8 mouse cellular contexts compared by ENCODE assay signal in the genomic region with DNA sequence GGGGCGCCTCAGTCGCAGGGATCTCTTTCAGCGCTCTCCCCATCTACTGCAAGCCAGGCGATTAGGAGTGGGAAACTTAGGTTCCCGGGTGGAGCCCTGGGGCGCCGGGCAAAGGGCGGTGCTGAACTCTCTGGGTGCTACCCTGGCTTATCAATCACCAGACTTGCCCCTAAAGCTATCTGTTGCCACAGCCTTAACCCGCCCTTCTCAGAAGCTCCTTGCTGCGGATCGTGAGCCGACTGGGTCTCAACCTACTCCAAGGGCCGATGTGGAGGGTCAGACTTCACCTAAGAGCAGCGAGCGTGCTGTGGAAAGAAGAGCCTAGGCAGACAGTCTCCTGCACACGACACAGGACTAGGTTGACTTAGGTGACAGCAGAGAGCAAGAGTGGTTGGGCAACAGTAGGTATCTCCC. TPM values are rescaled to one million over a fixed set of nuclear protein-coding genes. Genes with fewer than 3 reads are reported as not detected.
DNase-seq lines count a peak whose midpoint lies in the region; ATAC-seq and TF ChIP-seq lines count a peak whose summit lies in the region.

No protein-coding gene starts in this region.

- no peak for TF ChIP-seq POLR2A in olfactory bulb, adult 2 months (IDR thresholded peaks at IDR 0.05; ENCODE audit: insufficient read depth, low read depth, low read length)

- ATAC-seq in lung, embryonic 14.5 days (ENCODE audit: insufficient read depth), result peak; percentile 42
- ATAC-seq in common myeloid progenitor, adult 5-6 weeks (replicated peaks; ENCODE audit: low read depth, poor library complexity, severe bottlenecking), result peak; percentile 47
- ATAC-seq in heart, embryonic 14.5 days (ENCODE audit: insufficient number of reproducible peaks, insufficient read depth, low FRiP score, low read depth), result 0 out of 2 replicates have a peak, but pooled peaks have one; percentile 0

- peaks cover 25% of the 10 kb centered on the region for H3K36me3 ChIP-seq in lung, embryonic 14.5 days (ENCODE audit: insufficient read depth)
- peaks cover 30% of the 10 kb centered on the region for H3K36me3 ChIP-seq in heart, embryonic 14.5 days (ENCODE audit: control insufficient read depth, insufficient read depth, low read length)

- no peaks in the 10 kb centered on the region for H3K27me3 ChIP-seq in lung, embryonic 14.5 days (ENCODE audit: insufficient read depth, low read length)
- H3K27me3 ChIP-seq in heart, embryonic 14.5 days (ENCODE audit: control insufficient read depth, insufficient read depth, low read length), result no peaks in the 10 kb centered on the region

- peak overlapping the region; percentile 99 for H3K4me2 ChIP-seq in lung, embryonic 14.5 days
- peak overlapping the region; percentile 99 for H3K4me2 ChIP-seq in heart, embryonic 14.5 days (ENCODE audit: low read length)

- peak; percentile 26 for DNase-seq in lung, embryonic 14.5 days
- DNase-seq in lung, postnatal 4 days, result no peak
- peak; percentile 96 for DNase-seq in liver
- no peak for DNase-seq in retina, postnatal 1 day
- DNase-seq in gastrocnemius, postnatal 4 days (ENCODE audit: low spot score in 2 of 2), result no peak

- TF ChIP-seq CTCF in lung, embryonic 14.5 days (IDR thresholded peaks at IDR 0.05; ENCODE audit: low read depth), result no peak
- no peak for TF ChIP-seq CTCF in olfactory bulb, adult 2 months (IDR thresholded peaks at IDR 0.05; ENCODE audit: insufficient read depth, low read depth, low read length)

- H3K27ac ChIP-seq in lung, embryonic 14.5 days (ENCODE audit: low read depth), result peak overlapping the region; percentile 67
- peak overlapping the region in 1 of 2 experiments; percentile 56; a peak in 2 of 4 replicates for H3K27ac ChIP-seq in heart, embryonic 14.5 days (replicated peaks in 1 of 2; ENCODE audit: control insufficient read depth in 1 of 2, insufficient read depth in 1 of 2, low read depth in 2 of 2, low read length in 2 of 2)
- H3K27ac ChIP-seq in olfactory bulb, adult 2 months (ENCODE audit: insufficient read depth, low read depth, low read length), result peak overlapping the region; percentile 12; the same call in 1 of the 2 replicates

- H3K9ac ChIP-seq in lung, embryonic 14.5 days, result peak overlapping the region; percentile 77
- H3K9ac ChIP-seq in heart, embryonic 14.5 days (ENCODE audit: low read length), result peak overlapping the region; percentile 79

- H3K9me3 ChIP-seq in lung, embryonic 14.5 days (ENCODE audit: low read depth, low read length), result no peaks in the 10 kb centered on the region
- H3K9me3 ChIP-seq in heart, embryonic 14.5 days (ENCODE audit: control insufficient read depth, low read length), result no peaks in the 10 kb centered on the region

- peaks cover 5% of the 10 kb centered on the region for H3K4me1 ChIP-seq in lung, embryonic 14.5 days (ENCODE audit: insufficient read depth)
- peaks cover 8 to 30% of the 10 kb centered on the region in 2 experiments for H3K4me1 ChIP-seq in heart, embryonic 14.5 days (ENCODE audit: control insufficient read depth in 2 of 2, insufficient read depth in 2 of 2, low read length in 2 of 2)
- H3K4me1 ChIP-seq in olfactory bulb, adult 2 months (ENCODE audit: control insufficient read depth, insufficient read depth, low read length), result peaks cover 14% of the 10 kb centered on the region

- WGBS in lung, embryonic 14.5 days, result under 1% methylated on average over 16 of the region's 16 CpGs
- WGBS in heart, embryonic 14.5 days, result 0% methylated on average over 16 of the region's 16 CpGs
- under 1% methylated on average over 16 of the region's 16 CpGs for WGBS in olfactory bulb, adult 2 months

- H3K4me3 ChIP-seq in lung, embryonic 14.5 days (ENCODE audit: low read depth, low read length), result peak overlapping the region; percentile 76
- peak overlapping the region; percentile 59 to 78 for H3K4me3 ChIP-seq in heart, embryonic 14.5 days (ENCODE audit: control insufficient read depth in 1 of 2, insufficient read depth in 1 of 2, low read depth in 1 of 2, low read length in 2 of 2)
- peak overlapping the region; percentile 57 for H3K4me3 ChIP-seq in olfactory bulb, adult 2 months (ENCODE audit: insufficient read depth, low read depth, low read length)

RNA-seq across cellular contexts. Expression of a gene that starts 0.6 kb away (rescaled TPM):
- 49.4 and 49.9 TPM in 2 replicates for polyA plus RNA-seq in lung, embryonic 14.5 days (2014; fragmentation: Nextera tagmentation; extraction: Ambion mirVana)
- 60.8 and 79.3 TPM in 2 replicates for total RNA-seq in common myeloid progenitor, adult 5-6 weeks (2017)
- polyA plus RNA-seq in heart, embryonic 14.5 days (2014; fragmentation: Nextera tagmentation; extraction: Ambion mirVana), result 48.7 and 50.8 TPM in 2 replicates
- not detected in 2 replicates for polyA plus RNA-seq in olfactory bulb, adult 2 months (2012; ENCODE audit: insufficient read depth, insufficient read length, low replicate concordance, missing spikeins)
- 10 to 100 TPM; 47.7 to 51.5 TPM for total RNA-seq in gastrocnemius, postnatal 4 days (2021)

RNA-seq across cellular contexts. Expression of a gene that starts 11.9 kb away (rescaled TPM):
- 27.9 and 30.9 TPM in 2 replicates for polyA plus RNA-seq in lung, embryonic 14.5 days (2014; fragmentation: Nextera tagmentation; extraction: Ambion mirVana)
- 25.7 and 26.2 TPM in 2 replicates for total RNA-seq in common myeloid progenitor, adult 5-6 weeks (2017)
- polyA plus RNA-seq in heart, embryonic 14.5 days (2014; fragmentation: Nextera tagmentation; extraction: Ambion mirVana), result 37.2 and 37.9 TPM in 2 replicates
- polyA plus RNA-seq in olfactory bulb, adult 2 months (2012; ENCODE audit: insufficient read depth, insufficient read length, low replicate concordance, missing spikeins), result not detected in 2 replicates
- 10 to 100 TPM; 83.8 to 94.8 TPM for total RNA-seq in gastrocnemius, postnatal 4 days (2021)

RNA-seq across cellular contexts. Expression of a gene that starts 14.8 kb away (rescaled TPM):
- polyA plus RNA-seq in lung, embryonic 14.5 days (2014; fragmentation: Nextera tagmentation; extraction: Ambion mirVana), result 0.18 and 0.20 TPM in 2 replicates
- total RNA-seq in common myeloid progenitor, adult 5-6 weeks (2017), result not detected in 2 replicates
- polyA plus RNA-seq in heart, embryonic 14.5 days (2014; fragmentation: Nextera tagmentation; extraction: Ambion mirVana), result not detected in 2 replicates
- polyA plus RNA-seq in olfactory bulb, adult 2 months (2012; ENCODE audit: insufficient read depth, insufficient read length, low replicate concordance, missing spikeins), result not detected in 2 replicates
- total RNA-seq in gastrocnemius, postnatal 4 days (2021), result under 1 TPM in 1 of 2 experiments, not detected in 1; 0.36 TPM

RNA-seq across cellular contexts. Expression of a gene that starts 42.0 kb away (rescaled TPM):
- 3.1 and 3.4 TPM in 2 replicates for polyA plus RNA-seq in lung, embryonic 14.5 days (2014; fragmentation: Nextera tagmentation; extraction: Ambion mirVana)
- total RNA-seq in common myeloid progenitor, adult 5-6 weeks (2017), result 0.49 and 3.3 TPM in 2 replicates
- 2.0 and 2.1 TPM in 2 replicates for polyA plus RNA-seq in heart, embryonic 14.5 days (2014; fragmentation: Nextera tagmentation; extraction: Ambion mirVana)
- not detected in 2 replicates for polyA plus RNA-seq in olfactory bulb, adult 2 months (2012; ENCODE audit: insufficient read depth, insufficient read length, low replicate concordance, missing spikeins)
- total RNA-seq in gastrocnemius, postnatal 4 days (2021), result 1 to 10 TPM; 3.2 to 3.4 TPM

RNA-seq across cellular contexts. Expression of a gene that starts 46.0 kb away (rescaled TPM):
- polyA plus RNA-seq in lung, embryonic 14.5 days (2014; fragmentation: Nextera tagmentation; extraction: Ambion mirVana), result 22.2 and 25.7 TPM in 2 replicates
- total RNA-seq in common myeloid progenitor, adult 5-6 weeks (2017), result 10.7 and 13.0 TPM in 2 replicates
- polyA plus RNA-seq in heart, embryonic 14.5 days (2014; fragmentation: Nextera tagmentation; extraction: Ambion mirVana), result 17.4 and 18.8 TPM in 2 replicates
- not detected in 2 replicates for polyA plus RNA-seq in olfactory bulb, adult 2 months (2012; ENCODE audit: insufficient read depth, insufficient read length, low replicate concordance, missing spikeins)
- 10 to 100 TPM; 18.2 to 20.6 TPM for total RNA-seq in gastrocnemius, postnatal 4 days (2021)

Comparison
In these comparisons a context has a peak if more than half of its experiments do, and no peak if none do; other contexts are left out.
1. DNase-seq: peak in lung, embryonic 14.5 days (single experiment) and liver (single experiment); none in lung, postnatal 4 days (0 of 2), retina, postnatal 1 day (single experiment) and gastrocnemius, postnatal 4 days (0 of 2).
2. RNA of a gene that starts 0.6 kb away (polyA plus RNA-seq): 49.4 to 49.9 TPM in lung, embryonic 14.5 days and 48.7 to 50.8 TPM in heart, embryonic 14.5 days; not detected in olfactory bulb, adult 2 months; every median in the first group is over 10 times any median in the second.
3. Peak in every context shown above with its lines, with median percentiles within 50 percentile points of each other: ATAC-seq and H3K4me3 ChIP-seq.